8 mouse cellular contexts compared by ENCODE assay signal in genomic region chr2:102450248-102450760, GRCm38 (mm10). TPM values are rescaled to one million over a fixed set of nuclear protein-coding genes. Genes with fewer than 3 reads are reported as not detected.
DNase-seq lines count a peak whose midpoint lies in the region; ATAC-seq and TF ChIP-seq lines count a peak whose summit lies in the region.

No protein-coding gene starts in this region.

- ATAC-seq in common myeloid progenitor, adult 5-6 weeks (replicated peaks; ENCODE audit: low read depth, poor library complexity, severe bottlenecking): peak; percentile 34
- peak; percentile 32 for ATAC-seq in hindbrain, embryonic 15.5 days (ENCODE audit: low FRiP score, low read depth)

- H3K27me3 ChIP-seq in hindbrain, embryonic 15.5 days: no peaks in the 10 kb centered on the region

- H3K9me3 ChIP-seq in hindbrain, embryonic 15.5 days: no peaks in the 10 kb centered on the region

- peak overlapping the region; percentile 94 for H3K27ac ChIP-seq in hindbrain, embryonic 15.5 days (replicated peaks)
- H3K27ac ChIP-seq in left cerebral cortex, adult 2 months: peak overlapping the region; percentile 91

- H3K4me3 ChIP-seq in hindbrain, embryonic 15.5 days: peak overlapping the region; percentile 73
- H3K4me3 ChIP-seq in left cerebral cortex, adult 2 months: peak overlapping the region; percentile 87

- peak overlapping the region; percentile 61 for H3K4me2 ChIP-seq in hindbrain, embryonic 15.5 days

- WGBS in hindbrain, embryonic 15.5 days: under 1% methylated on average over 43 of the region's 43 CpGs

- no peak; the same call in 1 of the 2 replicates for TF ChIP-seq CTCF in left cerebral cortex, adult 2 months (IDR thresholded peaks at IDR 0.05)

- DNase-seq in adrenal gland, adult 8-10 months: peak; percentile 24
- DNase-seq in gastrocnemius, adult 8-10 months (ENCODE audit: low spot score in 2 of 2): peak; percentile 18 to 22
- DNase-seq in left cerebral cortex, adult 2 months (ENCODE audit: extremely low spot score in 1 of 2, low spot score in 2 of 2): peak; percentile 43 to 60
- DNase-seq in lung, postnatal 36 days: peak; percentile 63
- DNase-seq in right cerebral cortex, adult 2 months (ENCODE audit: low spot score in 2 of 2): peak; percentile 66 to 69
- no peak for DNase-seq in adipocyte (ENCODE audit: low spot score)

- intact Hi-C loops in left cerebral cortex, adult 2 months (cut with DNase I): loop anchor here (2.0 to 5.0 kb wide), 7 partner anchors 50 to 743 kb away; partner anchors contain the start of gene Ldlrad3

- H3K36me3 ChIP-seq in hindbrain, embryonic 15.5 days: no peaks in the 10 kb centered on the region

- H3K9ac ChIP-seq in hindbrain, embryonic 15.5 days: peak overlapping the region; percentile 64

- H3K4me1 ChIP-seq in hindbrain, embryonic 15.5 days (replicated peaks): peaks cover 33% of the 10 kb centered on the region

RNA-seq across cellular contexts. Expression of gene Fjx1, which starts 2.0 kb away (rescaled TPM):
- total RNA-seq in adrenal gland, adult 8-10 months (2022): under 1 TPM; 0.40 to 0.65 (median 0.55) TPM
- total RNA-seq in common myeloid progenitor, adult 5-6 weeks (2017): 0.10 and 0.23 TPM in 2 replicates
- total RNA-seq in gastrocnemius, adult 8-10 months (2022): under 1 TPM; 0.07 to 0.63 (median 0.42) TPM
- 33.4 and 40.1 TPM in 2 replicates for polyA plus RNA-seq in hindbrain, embryonic 15.5 days (2015; fragmentation: Nextera tagmentation; extraction: Ambion mirVana)
- total RNA-seq in left cerebral cortex, adult 2 months (2021): 10 to 100 TPM; 57.3 to 62.8 TPM

RNA-seq across cellular contexts. Expression of gene Trim44, which starts 42.7 kb away (rescaled TPM):
- 10 to 100 TPM; 71.9 to 85.6 (median 76.8) TPM for total RNA-seq in adrenal gland, adult 8-10 months (2022)
- 51.6 and 69.2 TPM in 2 replicates for total RNA-seq in common myeloid progenitor, adult 5-6 weeks (2017)
- 10 to 100 TPM; 11.9 to 16.5 (median 14.8) TPM for total RNA-seq in gastrocnemius, adult 8-10 months (2022)
- 63.5 and 63.7 TPM in 2 replicates for polyA plus RNA-seq in hindbrain, embryonic 15.5 days (2015; fragmentation: Nextera tagmentation; extraction: Ambion mirVana)
- total RNA-seq in left cerebral cortex, adult 2 months (2021): 100 to 1,000 TPM; 182 to 183 TPM

Comparison
In these comparisons a context has a peak if more than half of its experiments do, and no peak if none do; other contexts are left out.
1. RNA of gene Fjx1, which starts 2.0 kb away (total RNA-seq): 57.3 to 62.8 TPM in left cerebral cortex, adult 2 months; 0.40 to 0.65 TPM in adrenal gland, adult 8-10 months, 0.07 to 0.63 TPM in gastrocnemius, adult 8-10 months and 0.10 to 0.23 TPM in common myeloid progenitor, adult 5-6 weeks; every median in the first group is over 10 times any median in the second.